Mouse (Mus musculus): ENCODE data around the gene Pttg1. TPM values are rescaled to one million over a fixed set of nuclear protein-coding genes. Genes with fewer than 3 reads are reported as not detected.

Pttg1 gene
- total RNA-seq (2023), result 60.2 TPM

GRCm38 (mm10) chr11:43425824-43426413, at the start of gene Pttg1:
Pttg1 (minus strand) TSS chr11:43426251.

DNA sequence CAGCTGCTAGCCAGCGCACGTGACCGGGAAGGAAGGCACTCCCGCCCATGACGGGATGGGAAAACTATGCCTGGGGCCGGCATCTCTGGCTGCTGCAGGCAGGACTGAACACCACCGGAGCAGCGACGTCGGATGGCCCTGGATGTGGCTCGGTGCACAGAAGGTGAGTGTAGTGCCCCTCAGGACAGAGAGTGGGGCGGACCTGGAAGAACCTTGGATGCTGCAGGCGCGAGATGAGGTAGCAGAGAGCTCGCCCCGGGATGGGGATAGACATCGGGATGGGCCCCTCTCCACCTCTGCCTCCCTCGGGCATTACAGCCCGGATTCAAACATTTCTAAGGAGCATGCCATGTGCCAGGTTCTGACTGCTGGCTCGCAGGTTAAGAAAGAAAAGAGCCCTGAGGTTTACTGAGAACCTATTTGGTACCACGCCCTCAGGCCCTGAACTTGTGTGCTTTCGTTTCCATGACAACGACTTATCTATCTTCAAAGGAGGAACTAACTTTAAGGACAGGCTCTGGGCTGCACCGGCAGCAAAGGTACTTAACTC, 48.2 kb upstream of the Pttg1 start, which contains the start of gene C1qtnf2:
Gene C1qtnf2, plus strand, starts transcription at position 52 of the 550 bp plus-strand sequence.

GRCm38 (mm10) chr11:43433254-43434023, 7.4 kb upstream of the Pttg1 start, which contains the start of gene Slu7:
Slu7 (plus strand) TSS chr11:43433744.

Other genes starting within 250 kb of the Pttg1 start
- 94.3 TPM for gene Slu7, start 7.5 kb upstream of the Pttg1 start, total RNA-seq (2023)
- gene C1qtnf2, start 48.0 kb upstream of the Pttg1 start, total RNA-seq (2023), result not detected
- gene Ccnjl, start 102.5 kb upstream of the Pttg1 start, total RNA-seq (2023), result 1.5 TPM
- 0.38 TPM for gene 4933415A04Rik, start 160.8 kb upstream of the Pttg1 start, total RNA-seq (2023)
- not detected for gene Fabp6, start 175.3 kb upstream of the Pttg1 start, total RNA-seq (2023)

Measured in CD4-positive naive resting alpha-beta T cell, adult 57 days (primary cell).